Mouse (Mus musculus): ENCODE measurements at regions not wholly inside any gene's neighbourhood (a gene's known extent, or its start where the extent isn't known, plus 50 kb on each side); places are given as distances from the start of the nearest gene placed in this dataset.

GRCm38 (mm10) chr16:64391440-64392197, 210.6 kb downstream of the Csnka2ip start:
- no peaks in the 10 kb centered on the region for H3K4me1 ChIP-seq (ENCODE audit: control insufficient read depth, insufficient read depth, low read length)
- H3K4me2 ChIP-seq (ENCODE audit: low read length), result no peak overlapping the region
- WGBS, result 30% methylated on average over 8 of the region's 8 CpGs
- H3K36me3 ChIP-seq (ENCODE audit: control insufficient read depth, insufficient read depth, low read length), result no peaks in the 10 kb centered on the region
- H3K9me3 ChIP-seq (replicated peaks; ENCODE audit: control insufficient read depth, low read length), result no peaks in the 10 kb centered on the region
- DNase-seq (ENCODE audit: low spot score) (peak; percentile 52), ATAC-seq (peak; percentile 54; the same call in 1 of the 2 replicates)
- H3K27ac ChIP-seq (ENCODE audit: low read depth, low read length), result no peak overlapping the region
- no peaks in the 10 kb centered on the region for H3K27me3 ChIP-seq (replicated peaks; ENCODE audit: control insufficient read depth, insufficient read depth, low read length)
- no peak overlapping the region for H3K4me3 ChIP-seq (ENCODE audit: low read depth, low read length)
- no peak overlapping the region for H3K9ac ChIP-seq (ENCODE audit: low read length)

GRCm38 (mm10) chr16:64368608-64369399, 233.4 kb downstream of the Csnka2ip start:
- no peaks in the 10 kb centered on the region for H3K36me3 ChIP-seq (ENCODE audit: control insufficient read depth, insufficient read depth, low read length)
- no peak overlapping the region for H3K4me2 ChIP-seq (ENCODE audit: low read length)
- H3K9me3 ChIP-seq (replicated peaks; ENCODE audit: control insufficient read depth, low read length), result no peaks in the 10 kb centered on the region
- no peaks in the 10 kb centered on the region for H3K4me1 ChIP-seq (ENCODE audit: control insufficient read depth, insufficient read depth, low read length)
- H3K9ac ChIP-seq (ENCODE audit: low read length), result no peak overlapping the region
- ATAC-seq, result peak; percentile 65
- no peak overlapping the region for H3K27ac ChIP-seq (ENCODE audit: low read depth, low read length)
- DNase-seq (ENCODE audit: low spot score), result peak; percentile 51
- WGBS, result 84% methylated on average over 13 of the region's 13 CpGs
- H3K4me3 ChIP-seq (ENCODE audit: low read depth, low read length), result no peak overlapping the region
- no peaks in the 10 kb centered on the region for H3K27me3 ChIP-seq (replicated peaks; ENCODE audit: control insufficient read depth, insufficient read depth, low read length)

- DNase-seq (ENCODE audit: low spot score), result no peak
- WGBS, result 44% methylated on average over 10 of the region's 10 CpGs
- Histone ChIP-seq H3K27me3 (replicated peaks; ENCODE audit: control insufficient read depth, insufficient read depth, low read length) (no peaks in the 10 kb centered on the region), H3K36me3 (ENCODE audit: control insufficient read depth, insufficient read depth, low read length) (no peaks in the 10 kb centered on the region), H3K27ac (ENCODE audit: low read depth, low read length) (no peak overlapping the region), H3K4me2 (ENCODE audit: low read length) (no peak overlapping the region), H3K9me3 (replicated peaks; ENCODE audit: control insufficient read depth, low read length) (no peaks in the 10 kb centered on the region), H3K4me3 (ENCODE audit: low read depth, low read length) (no peak overlapping the region), H3K4me1 (ENCODE audit: control insufficient read depth, insufficient read depth, low read length) (no peaks in the 10 kb centered on the region), H3K9ac (ENCODE audit: low read length) (no peak overlapping the region)
- 0 out of 2 replicates have a peak, but pooled peaks have one; percentile 20 for ATAC-seq
Observed at GRCm38 (mm10) chr16:64347940-64348339, 254.3 kb downstream of the Csnka2ip start.

- Histone ChIP-seq H3K27ac (ENCODE audit: low read depth, low read length) (peak overlapping the region; percentile 21; the same call in 1 of the 2 replicates), H3K9me3 (replicated peaks; ENCODE audit: control insufficient read depth, low read length) (no peaks in the 10 kb centered on the region)
- peak; percentile 60; the same call in 1 of the 2 replicates for ATAC-seq
Observed at GRCm38 (mm10) chr16:64332887-64333455, 269.2 kb downstream of the Csnka2ip start.

GRCm38 (mm10) chr16:64332195-64332886, 269.9 kb downstream of the Csnka2ip start:
- no peak overlapping the region for H3K9ac ChIP-seq (ENCODE audit: low read length)
- H3K9me3 ChIP-seq (replicated peaks; ENCODE audit: control insufficient read depth, low read length), result no peaks in the 10 kb centered on the region
- H3K4me1 ChIP-seq (ENCODE audit: control insufficient read depth, insufficient read depth, low read length), result peaks cover 3% of the 10 kb centered on the region; the same call in 1 of the 2 replicates
- WGBS, result 41% methylated on average over 8 of the region's 8 CpGs
- DNase-seq (ENCODE audit: low spot score) (peak; percentile 86), ATAC-seq (peak; percentile 83)
- no peaks in the 10 kb centered on the region for H3K36me3 ChIP-seq (ENCODE audit: control insufficient read depth, insufficient read depth, low read length)
- H3K27ac ChIP-seq (ENCODE audit: low read depth, low read length), result peak overlapping the region; percentile 17
- no peak overlapping the region for H3K4me3 ChIP-seq (ENCODE audit: low read depth, low read length)
- H3K4me2 ChIP-seq (ENCODE audit: low read length), result no peak overlapping the region
- no peaks in the 10 kb centered on the region for H3K27me3 ChIP-seq (replicated peaks; ENCODE audit: control insufficient read depth, insufficient read depth, low read length)

More at GRCm38 (mm10) chr16:64332887-64333455, 269.2 kb downstream of the Csnka2ip start:
- Histone ChIP-seq H3K36me3 (ENCODE audit: control insufficient read depth, insufficient read depth, low read length) (no peaks in the 10 kb centered on the region), H3K9ac (ENCODE audit: low read length) (no peak overlapping the region), H3K4me3 (ENCODE audit: low read depth, low read length) (no peak overlapping the region), H3K27me3 (replicated peaks; ENCODE audit: control insufficient read depth, insufficient read depth, low read length) (no peaks in the 10 kb centered on the region), H3K4me1 (ENCODE audit: control insufficient read depth, insufficient read depth, low read length) (peaks cover 3% of the 10 kb centered on the region; the same call in 1 of the 2 replicates), H3K4me2 (ENCODE audit: low read length) (no peak overlapping the region)
- whole genome bisulfite sequencing, result 65% methylated on average over 1 of the region's 1 CpGs
- DNase-seq (ENCODE audit: low spot score), result peak; percentile 60

GRCm38 (mm10) chr16:64329264-64330060, 272.7 kb downstream of the Csnka2ip start:
- Histone ChIP-seq H3K4me3 (ENCODE audit: low read depth, low read length) (no peak overlapping the region), H3K27me3 (replicated peaks; ENCODE audit: control insufficient read depth, insufficient read depth, low read length) (no peaks in the 10 kb centered on the region), H3K9ac (ENCODE audit: low read length) (no peak overlapping the region), H3K9me3 (replicated peaks; ENCODE audit: control insufficient read depth, low read length) (no peaks in the 10 kb centered on the region), H3K36me3 (ENCODE audit: control insufficient read depth, insufficient read depth, low read length) (no peaks in the 10 kb centered on the region), H3K27ac (ENCODE audit: low read depth, low read length) (no peak overlapping the region), H3K4me1 (ENCODE audit: control insufficient read depth, insufficient read depth, low read length) (peaks cover 3% of the 10 kb centered on the region; the same call in 1 of the 2 replicates), H3K4me2 (ENCODE audit: low read length) (no peak overlapping the region; the same call in 1 of the 2 replicates)
- peak; percentile 86 for DNase-seq (ENCODE audit: low spot score)
- 23% methylated on average over 11 of the region's 11 CpGs for WGBS
- ATAC-seq, result peak; percentile 88

GRCm38 (mm10) chr16:64318796-64319493, 283.3 kb downstream of the Csnka2ip start:
- peak; percentile 20 for DNase-seq (ENCODE audit: low spot score)
- no peak overlapping the region for H3K4me3 ChIP-seq (ENCODE audit: low read depth, low read length)
- peak; percentile 32; the same call in 1 of the 2 replicates for ATAC-seq
- H3K27ac ChIP-seq (ENCODE audit: low read depth, low read length), result no peak overlapping the region; the same call in 1 of the 2 replicates
- no peaks in the 10 kb centered on the region for H3K27me3 ChIP-seq (replicated peaks; ENCODE audit: control insufficient read depth, insufficient read depth, low read length)
- H3K36me3 ChIP-seq (ENCODE audit: control insufficient read depth, insufficient read depth, low read length), result no peaks in the 10 kb centered on the region
- H3K9me3 ChIP-seq (replicated peaks; ENCODE audit: control insufficient read depth, low read length), result no peaks in the 10 kb centered on the region
- no peak overlapping the region for H3K9ac ChIP-seq (ENCODE audit: low read length)
- H3K4me1 ChIP-seq (ENCODE audit: control insufficient read depth, insufficient read depth, low read length), result no peaks in the 10 kb centered on the region
- 78% methylated on average over 4 of the region's 4 CpGs for WGBS
- no peak overlapping the region for H3K4me2 ChIP-seq (ENCODE audit: low read length)

Data from forebrain, embryonic 14.5 days (tissue).